Mouse (Mus musculus): ENCODE data around the gene Myo10. TPM values are rescaled to one million over a fixed set of nuclear protein-coding genes. Genes with fewer than 3 reads are reported as not detected.

Myo10 gene
- polyA plus RNA-seq, 1 experiment from 2014 or later: 38.0 TPM

GRCm38 (mm10) chr15:25682953-25683507 is 60.7 kb downstream of the Myo10 start:
- ATAC-seq (ENCODE audit: borderline replicate concordance, extremely low read depth, low FRiP score, low TSS enrichment): peak; percentile 9; the same call in 1 of the 2 replicates
- no peaks in the 10 kb centered on the region for H3K27me3 ChIP-seq
- no peak overlapping the region for H3K9ac ChIP-seq
- H3K4me1 ChIP-seq: peaks cover 40% of the 10 kb centered on the region
- H3K36me3 ChIP-seq: 0 out of 2 replicates have a peak, but pooled peaks cover 3% of the 10 kb centered on the region
- H3K4me3 ChIP-seq: no peak overlapping the region
- no peaks in the 10 kb centered on the region for H3K9me3 ChIP-seq
- WGBS: 35% methylated on average over 13 of the region's 13 CpGs
- H3K27ac ChIP-seq: no peak overlapping the region
- H3K4me2 ChIP-seq: no peak overlapping the region

GRCm38 (mm10) chr15:25685186-25685585 is 62.9 kb downstream of the Myo10 start:
- ATAC-seq (ENCODE audit: borderline replicate concordance, extremely low read depth, low FRiP score, low TSS enrichment): no peak
- Histone ChIP-seq H3K27ac (no peak overlapping the region), H3K9me3 (no peaks in the 10 kb centered on the region), H3K36me3 (0 out of 2 replicates have a peak, but pooled peaks cover 3% of the 10 kb centered on the region), H3K4me2 (no peak overlapping the region), H3K4me1 (peaks cover 26% of the 10 kb centered on the region), H3K27me3 (no peaks in the 10 kb centered on the region), H3K9ac (no peak overlapping the region), H3K4me3 (no peak overlapping the region)
- WGBS: 82% methylated on average over 9 of the region's 9 CpGs

- WGBS: 54% methylated on average over 9 of the region's 9 CpGs
- H3K4me1 ChIP-seq: peaks cover 27% of the 10 kb centered on the region
- H3K27ac ChIP-seq: no peak overlapping the region
- H3K9ac ChIP-seq: no peak overlapping the region
- H3K4me3 ChIP-seq: no peak overlapping the region
- H3K9me3 ChIP-seq: no peaks in the 10 kb centered on the region
- 0 out of 2 replicates have a peak, but pooled peaks cover 3% of the 10 kb centered on the region for H3K36me3 ChIP-seq
- no peak for ATAC-seq (ENCODE audit: borderline replicate concordance, extremely low read depth, low FRiP score, low TSS enrichment)
- no peaks in the 10 kb centered on the region for H3K27me3 ChIP-seq
- no peak overlapping the region for H3K4me2 ChIP-seq
Observed at GRCm38 (mm10) chr15:25688424-25689283, 66.3 kb downstream of the Myo10 start.

GRCm38 (mm10) chr15:25689477-25689876 is 67.2 kb downstream of the Myo10 start:
- H3K4me2 ChIP-seq: no peak overlapping the region
- WGBS: 72% methylated on average over 8 of the region's 8 CpGs
- no peak overlapping the region for H3K27ac ChIP-seq
- H3K27me3 ChIP-seq: no peaks in the 10 kb centered on the region
- H3K4me3 ChIP-seq: no peak overlapping the region
- no peak overlapping the region for H3K9ac ChIP-seq
- no peak for ATAC-seq (ENCODE audit: borderline replicate concordance, extremely low read depth, low FRiP score, low TSS enrichment)
- no peaks in the 10 kb centered on the region for H3K9me3 ChIP-seq
- 0 out of 2 replicates have a peak, but pooled peaks cover 3% of the 10 kb centered on the region for H3K36me3 ChIP-seq
- peaks cover 26% of the 10 kb centered on the region for H3K4me1 ChIP-seq

GRCm38 (mm10) chr15:25690066-25690745 is 67.9 kb downstream of the Myo10 start:
- Histone ChIP-seq H3K4me1 (peaks cover 26% of the 10 kb centered on the region), H3K4me3 (no peak overlapping the region), H3K9me3 (no peaks in the 10 kb centered on the region), H3K27ac (no peak overlapping the region), H3K4me2 (no peak overlapping the region), H3K27me3 (no peaks in the 10 kb centered on the region), H3K9ac (no peak overlapping the region), H3K36me3 (0 out of 2 replicates have a peak, but pooled peaks cover 3% of the 10 kb centered on the region)
- 74% methylated on average over 15 of the region's 15 CpGs for WGBS
- ATAC-seq (ENCODE audit: borderline replicate concordance, extremely low read depth, low FRiP score, low TSS enrichment): no peak

GRCm38 (mm10) chr15:25690746-25691105 is 68.4 kb downstream of the Myo10 start:
- Histone ChIP-seq H3K27ac (no peak overlapping the region), H3K9ac (no peak overlapping the region), H3K4me3 (no peak overlapping the region), H3K4me2 (no peak overlapping the region), H3K9me3 (no peaks in the 10 kb centered on the region), H3K27me3 (no peaks in the 10 kb centered on the region), H3K4me1 (peaks cover 30% of the 10 kb centered on the region), H3K36me3 (0 out of 2 replicates have a peak, but pooled peaks cover 3% of the 10 kb centered on the region)
- no peak for ATAC-seq (ENCODE audit: borderline replicate concordance, extremely low read depth, low FRiP score, low TSS enrichment)
- 70% methylated on average over 4 of the region's 4 CpGs for WGBS

- WGBS: 36% methylated on average over 21 of the region's 21 CpGs
- H3K36me3 ChIP-seq: no peaks in the 10 kb centered on the region
- ATAC-seq (ENCODE audit: borderline replicate concordance, extremely low read depth, low FRiP score, low TSS enrichment): no peak
- H3K9me3 ChIP-seq: no peaks in the 10 kb centered on the region
- H3K9ac ChIP-seq: no peak overlapping the region
- peaks cover 32% of the 10 kb centered on the region for H3K4me1 ChIP-seq
- no peak overlapping the region for H3K4me2 ChIP-seq
- H3K27me3 ChIP-seq: no peaks in the 10 kb centered on the region
- no peak overlapping the region for H3K27ac ChIP-seq
- H3K4me3 ChIP-seq: no peak overlapping the region
Observed at GRCm38 (mm10) chr15:25692254-25692950, 70.1 kb downstream of the Myo10 start.

GRCm38 (mm10) chr15:25693708-25694107 is 71.4 kb downstream of the Myo10 start:
- Histone ChIP-seq H3K4me2 (no peak overlapping the region), H3K9me3 (no peaks in the 10 kb centered on the region), H3K27ac (no peak overlapping the region), H3K36me3 (no peaks in the 10 kb centered on the region), H3K9ac (no peak overlapping the region), H3K4me1 (peaks cover 32% of the 10 kb centered on the region), H3K4me3 (no peak overlapping the region), H3K27me3 (no peaks in the 10 kb centered on the region)
- WGBS: 69% methylated on average over 11 of the region's 11 CpGs
- ATAC-seq (ENCODE audit: borderline replicate concordance, extremely low read depth, low FRiP score, low TSS enrichment): no peak

- Histone ChIP-seq H3K27me3 (no peaks in the 10 kb centered on the region), H3K27ac (no peak overlapping the region), H3K9me3 (no peaks in the 10 kb centered on the region), H3K4me2 (no peak overlapping the region), H3K4me3 (no peak overlapping the region), H3K36me3 (no peaks in the 10 kb centered on the region), H3K4me1 (peaks cover 24% of the 10 kb centered on the region), H3K9ac (no peak overlapping the region)
- WGBS: 92% methylated on average over 4 of the region's 4 CpGs
- no peak for ATAC-seq (ENCODE audit: borderline replicate concordance, extremely low read depth, low FRiP score, low TSS enrichment)
Observed at GRCm38 (mm10) chr15:25694749-25695148, 72.4 kb downstream of the Myo10 start.

GRCm38 (mm10) chr15:25695253-25695652 is 72.9 kb downstream of the Myo10 start:
- H3K27ac ChIP-seq: no peak overlapping the region; the same call in 1 of the 2 replicates
- no peak overlapping the region for H3K4me2 ChIP-seq
- H3K27me3 ChIP-seq: no peaks in the 10 kb centered on the region
- H3K4me3 ChIP-seq: no peak overlapping the region
- peaks cover 24% of the 10 kb centered on the region for H3K4me1 ChIP-seq
- no peak overlapping the region for H3K9ac ChIP-seq
- no peaks in the 10 kb centered on the region for H3K9me3 ChIP-seq
- no peak for ATAC-seq (ENCODE audit: borderline replicate concordance, extremely low read depth, low FRiP score, low TSS enrichment)
- no peaks in the 10 kb centered on the region for H3K36me3 ChIP-seq
- WGBS: 86% methylated on average over 3 of the region's 3 CpGs

GRCm38 (mm10) chr15:25695883-25696282 is 73.6 kb downstream of the Myo10 start:
- Histone ChIP-seq H3K4me1 (peaks cover 24% of the 10 kb centered on the region), H3K36me3 (no peaks in the 10 kb centered on the region), H3K27ac (no peak overlapping the region), H3K27me3 (no peaks in the 10 kb centered on the region), H3K9me3 (no peaks in the 10 kb centered on the region), H3K9ac (no peak overlapping the region), H3K4me2 (no peak overlapping the region), H3K4me3 (no peak overlapping the region)
- WGBS: 59% methylated on average over 7 of the region's 7 CpGs
- ATAC-seq (ENCODE audit: borderline replicate concordance, extremely low read depth, low FRiP score, low TSS enrichment): no peak

Measured in lung, embryonic 15.5 days (tissue).